Mouse (Mus musculus) G1E (cell line): Measurements from ENCODE around the gene Ccdc93.

ENCODE experiments used
- CTCF ChIP-seq: IDR thresholded peaks from 2 replicates; pipeline ENCODE4 v1.5.1; 2012; ENCODE audit warnings: low read depth, low read length, inconsistent platforms, mixed read lengths
- GATA1 ChIP-seq: IDR thresholded peaks from 2 replicates; pipeline ENCODE4 v1.6.1; 2012; ENCODE audit warnings: borderline replicate concordance, low read length, inconsistent platforms, mixed read lengths
- POLR2AphosphoS5 ChIP-seq: IDR thresholded peaks from 2 replicates; pipeline ENCODE4 v1.6.1; 2012; ENCODE audit warnings: low read depth, low read length, inconsistent platforms; ENCODE audit not compliant: insufficient replicate concordance
- TAL1 ChIP-seq: conservative IDR thresholded peaks from 2 replicates; pipeline ENCODE4 v1.6.1; 2012; ENCODE audit warnings: low read depth, low read length, inconsistent platforms, mixed read lengths

DNA sequence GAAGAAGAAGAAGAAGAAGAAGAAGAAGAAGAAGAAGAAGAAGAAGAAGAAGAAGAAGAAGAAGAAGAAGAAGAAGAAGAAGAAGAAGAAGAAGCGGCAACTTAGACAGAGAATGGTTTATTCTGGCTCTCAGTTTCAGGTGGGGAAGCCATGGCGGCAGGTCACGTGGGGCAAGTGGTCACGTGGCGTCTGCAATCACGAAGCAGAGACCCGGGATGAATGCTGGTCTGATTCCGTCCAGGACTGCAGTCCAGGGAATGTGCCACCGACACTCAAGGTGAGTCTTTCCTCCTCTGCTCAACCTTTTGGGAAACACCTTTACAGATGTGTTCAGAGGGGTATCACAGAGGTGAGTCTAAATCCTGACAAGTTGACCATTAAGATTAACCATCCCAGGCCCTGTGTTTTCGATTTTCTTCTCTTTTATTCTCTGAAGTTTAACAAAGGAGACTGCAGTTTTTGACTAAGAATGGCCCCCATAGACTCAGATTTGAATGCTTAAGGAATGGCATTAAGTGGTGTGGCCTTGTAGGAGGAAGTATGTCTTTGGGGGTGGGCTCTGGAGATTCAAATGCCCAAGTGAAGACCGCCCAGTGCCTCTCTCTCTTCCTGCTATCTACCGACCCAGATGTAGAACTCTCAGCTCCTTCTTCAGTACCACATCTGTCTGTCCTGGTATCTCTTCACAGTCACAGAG lies 11.1 kb upstream of the Ccdc93 start:
- TF ChIP-seq CTCF (no peak), GATA1 (no peak), POLR2AphosphoS5 (no peak), TAL1 (no peak)
